Mouse (Mus musculus): ENCODE results near the gene Il4ra.

DNA sequence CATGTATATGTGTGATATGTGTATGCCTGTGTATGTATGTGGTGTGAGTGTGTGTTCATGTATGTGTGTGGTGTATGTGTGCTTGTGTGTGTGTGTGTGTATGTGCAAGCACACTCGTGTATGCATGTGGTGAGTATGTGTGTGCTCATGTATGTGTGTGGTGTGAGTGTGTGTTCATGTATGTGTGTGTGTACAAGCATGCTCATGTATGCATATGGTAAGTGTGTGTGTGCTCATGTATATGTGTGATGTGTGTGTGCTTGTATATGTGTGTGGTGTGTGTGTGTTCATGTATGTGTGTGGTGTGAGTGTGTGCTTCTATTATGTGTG, 28.3 kb downstream of the Il4ra start:
- TF ChIP-seq EP300 (IDR thresholded peaks at IDR 0.05; ENCODE audit: low read length) (no peak), E2F4 (IDR thresholded peaks at IDR 0.05; ENCODE audit: insufficient replicate concordance, low read depth, low read length) (no peak), MAZ (IDR thresholded peaks at IDR 0.05; ENCODE audit: low read depth, low read length) (no peak; the same call in 1 of the 2 replicates), ZC3H11A (IDR thresholded peaks at IDR 0.05; ENCODE audit: low read depth, low read length) (no peak), CTCF (conservative IDR thresholded peaks at IDR 0.05 in 1 of 2, IDR thresholded peaks at IDR 0.05 in 1 of 2; ENCODE audit: low read depth in 2 of 2, low read length in 2 of 2) (peak in 1 of 2 experiments; percentile 15; a peak in 1 of 4 replicates), POLR2AphosphoS2 (IDR thresholded peaks at IDR 0.05; ENCODE audit: low read depth, low read length) (peak; percentile 77), POLR2A (IDR thresholded peaks at IDR 0.05; ENCODE audit: low read depth, low read length) (no peak)
